Mouse (Mus musculus) megakaryocyte, embryonic 14.5 days (primary cell): ENCODE data around the gene Fsd1.

Source experiments
- FLI1 ChIP-seq: IDR thresholded peaks from 2 replicates; pipeline ENCODE4 v1.6.1; 2012; ENCODE audit warnings: low read length, inconsistent platforms, mixed read lengths
- GATA1 ChIP-seq: IDR thresholded peaks from 3 replicates; pipeline ENCODE4 v1.6.1; 2012; ENCODE audit warnings: mixed read lengths, low read length, inconsistent platforms, borderline replicate concordance

DNA sequence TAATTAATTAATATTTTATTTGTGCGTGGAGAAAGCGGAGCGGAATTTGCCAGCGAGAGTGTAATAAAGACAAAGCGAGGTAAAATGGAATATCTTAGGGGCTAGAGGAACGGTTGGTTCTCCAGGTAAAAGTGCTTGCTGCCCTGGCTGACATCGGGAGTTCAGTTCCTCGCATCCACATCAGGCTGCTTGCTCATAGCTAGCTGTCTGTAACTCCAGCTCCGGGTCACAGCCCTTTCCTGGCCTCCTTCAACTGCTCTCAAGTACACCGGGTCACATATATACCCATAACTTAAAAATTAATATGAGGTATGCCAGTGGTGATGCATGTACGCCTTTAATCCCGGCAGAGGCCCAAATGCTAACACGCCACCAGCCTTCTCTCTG is 50.6 kb downstream of the Fsd1 start:
- TF ChIP-seq FLI1 (no peak), GATA1 (no peak)
